Mouse (Mus musculus) heart, adult 2 months (tissue): ENCODE results near the gene Zfp653. TPM values are rescaled to one million over a fixed set of nuclear protein-coding genes. Genes with fewer than 3 reads are reported as not detected.
A peak's percentile ranks its signal among the peaks of the same experiment; 100 is the strongest.

ENCODE experiments used
- DNase-seq, 2 experiments: peaks; one replicate each; pipeline ENCODE4 v3.0.0; 2021
- H3K27ac ChIP-seq: fragments of 200-600 bp; 2 replicates; pipeline ENCODE4 v1.8.1; 2022
- H3K27me3 ChIP-seq: fragments of 200-500 bp; 2 replicates; pipeline ENCODE4 v1.6.1; 2012; ENCODE audit warnings: mild to moderate bottlenecking, low read length, inconsistent platforms, mixed read lengths; ENCODE audit not compliant: control insufficient read depth, insufficient read depth
- H3K36me3 ChIP-seq: fragments of 200-500 bp; 2 replicates; pipeline ENCODE4 v1.6.1; 2012; ENCODE audit warnings: low read length, inconsistent platforms; ENCODE audit not compliant: control insufficient read depth, insufficient read depth
- H3K4me1 ChIP-seq: fragments of 200-500 bp; 2 replicates; pipeline ENCODE4 v1.6.1; 2011; ENCODE audit warnings: low read length; ENCODE audit not compliant: control insufficient read depth, insufficient read depth
- H3K4me3 ChIP-seq: fragments of 200-600 bp; 2 replicates; pipeline ENCODE4 v1.8.1; 2022
- H3K79me2 ChIP-seq: fragments of 200-500 bp; replicated peaks from 2 replicates; pipeline ENCODE4 v1.6.1; 2012; ENCODE audit warnings: mild to moderate bottlenecking, inconsistent platforms, low read length, moderate library complexity, mixed read lengths; ENCODE audit not compliant: control insufficient read depth, insufficient read depth
- H3K9ac ChIP-seq: fragments of 200-500 bp; 2 replicates; pipeline ENCODE4 v1.6.1; 2012; ENCODE audit warnings: low read depth, mild to moderate bottlenecking, control low read depth, inconsistent platforms, low read length, mixed read lengths
- CTCF ChIP-seq: fragments of 200-600 bp; IDR thresholded peaks from 2 replicates; pipeline ENCODE4 v1.8.1; 2022; ENCODE audit warnings: antibody characterized with exemption, mild to moderate bottlenecking, moderate library complexity
- EP300 ChIP-seq: fragments of 200-500 bp; IDR thresholded peaks from 2 replicates; pipeline ENCODE4 v1.6.1; 2011; ENCODE audit warnings: low read depth, low read length, control low read depth; ENCODE audit not compliant: insufficient read depth
- POLR2A ChIP-seq: fragments of 200-500 bp; IDR thresholded peaks from 2 replicates; pipeline ENCODE4 v1.6.1; 2011; ENCODE audit warnings: mild to moderate bottlenecking, low read depth, low read length, control low read depth; ENCODE audit not compliant: insufficient read depth
- WGBS: fragments of 180-500 bp; shearing (Covaris S2); methylation state at CpG from one replicate; pipeline ENCODE4 v1.1.7; 2018; 5-methylcytosine and 5-hydroxymethylcytosine counted together
- intact Hi-C: fragments of 180-260 bp; cut with DNase I; formaldehyde crosslinking; loops from one replicate; pipeline ENCODE4 v1.15.1; 2025
- polyA plus RNA-seq: library from polyadenylated mRNA; depleted of rRNA; stranded (reverse); fragments of >200 nt; gene quantifications from 2 replicates; pipeline ENCODE4 v1.2.3, GENCODE M21; 2012
- total RNA-seq, 2 experiments: library from RNA; stranded (reverse); gene quantifications; 2 replicates each; pipeline ENCODE4 v1.2.3; 2021

The Zfp653 gene
- total and polyA plus RNA-seq, 3 experiments = 3.8 to 8.7 (median 4.7) TPM

DNA sequence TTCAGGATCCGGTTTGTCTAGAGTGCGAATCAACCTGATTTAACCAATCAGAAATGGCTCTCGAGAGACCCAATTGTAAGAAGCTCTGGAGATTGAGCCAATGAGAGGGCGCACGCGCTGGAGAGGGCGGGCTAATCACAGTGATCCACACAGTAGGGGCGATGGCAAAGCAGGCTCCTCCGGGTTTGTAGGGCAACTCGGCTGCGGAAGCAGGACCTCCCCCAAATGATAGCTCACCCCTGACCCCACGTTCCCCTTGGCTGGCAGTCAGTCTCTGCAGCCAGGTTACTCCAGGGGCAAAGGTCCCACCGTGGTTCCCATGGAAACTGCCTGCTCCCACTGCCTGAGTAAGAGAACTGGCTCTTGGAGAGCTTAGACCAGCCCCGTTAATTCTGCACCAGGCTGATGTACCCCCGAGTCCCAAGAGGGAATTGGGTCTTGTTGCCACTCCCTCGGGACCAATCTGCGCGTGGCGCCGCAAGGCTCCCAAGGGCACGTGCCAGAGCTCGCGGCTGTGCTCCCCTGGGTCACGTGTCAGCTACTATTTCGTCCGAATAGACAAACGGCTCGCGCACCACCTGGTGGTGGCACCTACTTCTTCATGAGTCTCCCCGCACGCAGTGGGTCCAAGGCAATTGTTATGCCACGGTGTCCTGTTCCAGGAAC is 16.6 kb downstream of the Zfp653 start:
- DNase-seq = peak; percentile 59 to 64

DNA sequence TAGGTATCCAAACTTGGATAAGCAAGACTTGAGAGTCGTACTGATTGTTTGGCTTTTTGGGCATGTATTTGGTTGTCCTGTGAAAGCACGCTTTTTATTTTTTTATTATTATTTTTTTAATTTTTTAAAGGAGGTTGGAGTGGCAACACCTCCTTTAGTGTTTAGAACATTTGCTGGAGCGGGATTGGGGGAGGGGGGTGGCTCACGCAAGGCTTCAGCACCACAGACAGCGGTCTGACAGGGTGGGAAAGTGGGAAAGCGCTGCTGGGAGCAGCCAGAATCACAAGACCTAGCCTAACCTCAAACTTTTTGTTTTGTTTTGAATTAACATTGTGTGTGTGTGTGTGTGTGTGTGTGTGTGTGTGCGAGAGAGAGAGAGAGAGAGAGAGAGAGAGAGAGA is 17.5 kb downstream of the Zfp653 start:
- H3K4me1 ChIP-seq = no peaks in the 10 kb centered on the region
- H3K4me3 ChIP-seq = no peak overlapping the region
- no peak for TF ChIP-seq EP300
- TF ChIP-seq CTCF = no peak
- TF ChIP-seq POLR2A = no peak
- no peak overlapping the region for H3K9ac ChIP-seq
- 25% methylated on average over 7 of the region's 7 CpGs for WGBS
- intact Hi-C loops = no loop called here
- peaks cover 14% of the 10 kb centered on the region for H3K27me3 ChIP-seq
- H3K27ac ChIP-seq = no peak overlapping the region
- no peaks in the 10 kb centered on the region for H3K36me3 ChIP-seq
- no peak for DNase-seq
- no peaks in the 10 kb centered on the region for H3K79me2 ChIP-seq

More for the DNA sequence above, 16.6 kb downstream of the Zfp653 start:
- no peaks in the 10 kb centered on the region for H3K36me3 ChIP-seq
- TF ChIP-seq CTCF (peak; percentile 65), EP300 (no peak)
- H3K9ac ChIP-seq = no peak overlapping the region
- H3K27ac ChIP-seq = no peak overlapping the region
- H3K27me3 ChIP-seq = peaks cover 14% of the 10 kb centered on the region
- no peak overlapping the region for H3K4me3 ChIP-seq
- intact Hi-C loops = no loop called here
- 3% methylated on average over 32 of the region's 32 CpGs for WGBS
- no peaks in the 10 kb centered on the region for H3K4me1 ChIP-seq
- no peaks in the 10 kb centered on the region for H3K79me2 ChIP-seq

DNA sequence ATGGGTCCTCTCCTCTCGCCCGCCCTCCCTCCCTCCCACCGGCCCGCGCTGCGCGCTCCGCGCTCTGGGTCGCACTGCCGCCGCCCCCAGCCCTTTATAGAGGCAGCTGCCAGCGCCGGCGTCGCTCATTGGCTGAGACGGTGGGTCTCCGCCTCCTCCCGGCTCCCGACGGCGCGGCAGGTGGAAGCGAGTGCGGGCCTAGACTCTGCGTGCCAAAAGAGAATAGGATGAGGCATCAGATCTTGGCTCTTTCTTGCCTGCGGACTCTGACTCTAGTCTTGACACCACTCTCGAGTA is 19.3 kb downstream of the Zfp653 start, which contains the start of gene Elavl3:
TSS of gene Elavl3 (minus strand) at position 66 of the 297 bp plus-strand sequence.
- Histone ChIP-seq H3K27me3 (peaks cover 14% of the 10 kb centered on the region), H3K9ac (no peak within 1 kb of the TSS), H3K79me2 (no peaks in the 10 kb centered on the region), H3K36me3 (no peaks in the 10 kb centered on the region), H3K4me3 (peak within 1 kb of the TSS; percentile 35; the same call in 1 of the 2 replicates), H3K4me1 (no peaks in the 10 kb centered on the region), H3K27ac (no peak within 1 kb of the TSS)
- no peak for DNase-seq
- 3% methylated on average over 26 of the region's 28 CpGs for WGBS
- intact Hi-C loops = no loop called here
- TF ChIP-seq EP300 (no peak), POLR2A (no peak), CTCF (no peak)

DNA sequence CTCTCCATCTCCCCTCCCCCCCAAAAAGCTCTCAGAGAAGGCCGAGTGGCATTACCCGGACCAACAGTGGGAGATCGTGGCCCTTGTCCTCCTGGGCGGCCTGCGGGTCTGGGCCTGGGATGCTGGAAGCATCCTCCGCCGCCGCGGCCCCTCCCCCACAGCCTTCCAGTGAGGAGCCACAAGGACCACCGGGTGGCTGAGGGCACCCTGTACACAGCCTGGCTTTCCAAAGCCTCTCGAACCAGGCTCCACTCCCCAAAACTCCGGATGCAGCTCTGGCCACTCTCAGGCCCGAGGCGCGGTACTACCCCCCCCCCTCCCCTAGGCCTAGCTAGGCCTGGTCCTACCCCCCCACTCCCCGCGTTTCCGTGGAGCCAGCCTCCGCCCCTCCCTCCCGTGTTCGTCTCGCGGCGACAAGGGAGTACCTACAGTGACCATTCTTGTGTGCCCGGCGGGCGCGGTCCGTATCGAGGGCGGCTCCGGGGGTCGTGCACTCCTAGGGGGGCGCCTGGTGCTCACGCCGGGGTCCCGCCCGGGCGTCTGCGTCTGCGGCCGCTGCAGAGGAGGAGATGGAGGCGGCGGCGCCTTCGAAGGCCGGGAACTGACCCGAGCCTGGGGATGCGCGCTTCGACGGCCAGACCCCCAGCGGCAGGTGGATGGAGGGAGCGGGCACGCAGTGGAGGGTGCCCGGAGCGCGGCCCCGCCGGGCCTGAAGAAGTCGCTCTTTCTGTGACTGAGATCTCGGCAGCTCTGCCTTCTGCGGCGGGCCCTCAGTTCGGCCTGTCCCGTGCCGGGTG is 19.8 kb downstream of the Zfp653 start:
- no peaks in the 10 kb centered on the region for H3K79me2 ChIP-seq
- peaks cover 14% of the 10 kb centered on the region for H3K27me3 ChIP-seq
- no peaks in the 10 kb centered on the region for H3K4me1 ChIP-seq
- peak overlapping the region; percentile 35; the same call in 1 of the 2 replicates for H3K4me3 ChIP-seq
- no peak overlapping the region for H3K27ac ChIP-seq
- WGBS = 3% methylated on average over 66 of the region's 67 CpGs
- no peak for TF ChIP-seq CTCF
- no peak for TF ChIP-seq EP300
- TF ChIP-seq POLR2A = no peak
- no peaks in the 10 kb centered on the region for H3K36me3 ChIP-seq
- intact Hi-C loops = no loop called here
- DNase-seq = no peak
- no peak overlapping the region for H3K9ac ChIP-seq

DNA sequence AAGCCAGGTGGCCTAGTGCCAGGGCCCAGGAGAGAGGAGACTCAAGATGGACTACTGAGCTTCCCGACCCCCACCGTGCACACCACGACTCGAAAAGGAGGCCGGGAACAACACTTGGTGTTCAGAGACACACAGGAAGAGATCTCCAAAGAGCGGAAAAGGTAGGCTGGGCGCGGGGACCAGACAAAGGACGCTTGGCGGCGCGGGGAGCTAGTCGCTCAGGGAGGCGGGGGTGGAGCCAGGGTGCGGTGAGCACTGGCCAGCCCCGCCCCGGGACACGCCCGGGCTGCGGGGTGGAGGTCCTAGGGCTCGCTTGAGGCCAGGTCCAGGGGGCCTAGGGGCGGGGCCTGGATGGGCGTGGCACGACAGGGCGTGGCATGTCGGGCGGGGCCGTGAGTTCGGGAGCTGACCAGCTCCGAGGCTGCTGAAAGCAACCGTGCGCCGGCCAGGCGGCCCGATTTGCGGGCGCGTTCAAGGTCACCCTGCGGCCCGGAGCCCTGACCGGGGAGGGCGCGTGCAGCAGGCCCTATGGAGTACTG is 20.8 kb downstream of the Zfp653 start:
- no peaks in the 10 kb centered on the region for H3K79me2 ChIP-seq
- H3K27ac ChIP-seq = no peak overlapping the region
- H3K9ac ChIP-seq = no peak overlapping the region
- H3K27me3 ChIP-seq = peaks cover 14% of the 10 kb centered on the region
- H3K36me3 ChIP-seq = no peaks in the 10 kb centered on the region
- 3% methylated on average over 43 of the region's 43 CpGs for WGBS
- intact Hi-C loops = no loop called here
- no peak for TF ChIP-seq CTCF
- TF ChIP-seq POLR2A = no peak
- no peak for TF ChIP-seq EP300
- peak overlapping the region; percentile 35; the same call in 1 of the 2 replicates for H3K4me3 ChIP-seq
- no peaks in the 10 kb centered on the region for H3K4me1 ChIP-seq
- peak; percentile 46 to 57 for DNase-seq
